Mouse (Mus musculus) MN1 (cell line): ENCODE data around the gene Adap1.
"Not testable (repeated sequence)": the region's sequence is repeated elsewhere in the genome, so short reads cannot be mapped to it uniquely, and the experiment has no call there.

Experiments used
- DNase-seq: peaks from one replicate; pipeline ENCODE4 v3.0.0-alpha.2; 2016; ENCODE audit warnings: low spot score

Gene Adap1

GRCm38 (mm10) chr5:139351134-139351533 is 25.7 kb upstream of the Adap1 start, which contains the start of gene Cox19:
Gene Cox19 (minus strand): TSS chr5:139351418.
- no peak for DNase-seq

DNA sequence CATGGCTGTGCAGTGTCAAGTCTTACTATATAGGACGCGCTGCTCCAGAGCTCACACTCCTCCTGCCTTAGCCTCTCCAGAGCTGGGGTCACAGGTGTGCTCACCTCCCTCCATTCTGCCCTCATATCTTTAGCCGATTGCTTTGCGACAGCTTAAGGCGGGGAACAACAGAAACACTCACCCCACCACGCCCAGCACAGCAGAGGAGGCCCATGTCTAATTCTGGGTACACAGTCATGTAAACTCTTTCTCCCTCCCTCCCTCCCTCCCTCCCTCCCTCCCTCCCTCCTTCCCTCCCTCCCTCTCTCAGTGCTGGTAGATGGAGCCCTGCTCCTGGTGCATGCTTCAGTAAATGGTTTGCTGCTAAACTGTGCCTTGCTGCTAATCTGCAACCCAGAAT is 24.3 kb upstream of the Adap1 start:
- no peak for DNase-seq

GRCm38 (mm10) chr5:139347225-139347624 is 21.8 kb upstream of the Adap1 start:
- no peak for DNase-seq

DNA sequence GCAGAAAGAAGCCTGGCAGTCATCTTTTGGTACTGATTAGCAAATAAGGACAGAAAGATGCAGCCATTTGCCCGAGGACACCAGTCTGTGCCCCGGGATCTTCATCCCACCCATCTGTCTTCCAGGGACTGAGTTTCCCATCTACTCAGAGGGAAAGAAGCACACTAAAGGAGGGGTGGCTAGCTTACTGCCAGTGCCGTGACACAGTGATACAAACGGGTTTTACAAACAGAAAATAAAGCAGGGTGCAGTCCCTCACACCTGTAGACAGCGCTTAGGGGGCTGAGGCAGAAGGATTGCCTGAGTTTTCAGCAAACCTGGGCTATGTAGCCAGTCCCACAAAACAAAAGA is 19.9 kb upstream of the Adap1 start:
- no peak for DNase-seq

GRCm38 (mm10) chr5:139344687-139345363 is 19.4 kb upstream of the Adap1 start:
- peak; percentile 94 for DNase-seq

- DNase-seq: peak; percentile 86
These were observed 18.7 kb upstream of the Adap1 start for GRCm38 (mm10) chr5:139344021-139344686.

GRCm38 (mm10) chr5:139338891-139339290 is 13.5 kb upstream of the Adap1 start:
- no peak for DNase-seq

GRCm38 (mm10) chr5:139338403-139338802 is 13.0 kb upstream of the Adap1 start:
- peak; percentile 55 for DNase-seq

DNA sequence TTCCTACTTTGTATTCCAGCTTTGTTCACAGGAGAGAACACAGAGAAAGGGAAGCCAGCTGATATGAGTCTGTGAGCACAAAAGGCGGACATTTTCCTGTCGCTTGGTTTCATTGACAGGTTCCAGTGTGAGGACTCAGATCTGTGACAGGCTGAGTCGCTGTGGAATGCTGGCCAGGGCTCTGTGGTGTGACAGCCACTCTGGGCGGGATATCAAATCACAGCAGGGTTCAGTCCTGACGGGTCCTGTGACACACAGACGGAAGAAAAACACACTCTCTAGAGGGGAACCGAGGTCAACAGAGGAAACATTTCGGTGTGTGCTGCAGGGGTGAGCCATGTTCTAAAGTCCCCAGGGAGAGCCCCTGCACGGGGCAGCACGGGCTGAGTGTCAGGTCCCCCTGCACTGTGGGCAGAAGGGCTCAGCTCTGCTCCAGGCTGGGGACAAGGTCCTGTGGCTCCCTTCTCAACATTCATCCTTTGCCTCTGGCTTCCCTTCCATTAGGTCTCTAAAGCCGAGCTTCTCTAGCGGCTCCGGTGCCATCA is 12.5 kb upstream of the Adap1 start:
- no peak for DNase-seq

GRCm38 (mm10) chr5:139335634-139336033 is 10.2 kb upstream of the Adap1 start:
- no peak for DNase-seq

- DNase-seq: not testable (repeated sequence)
These were observed 9.0 kb upstream of the Adap1 start for GRCm38 (mm10) chr5:139334394-139334793.

DNA sequence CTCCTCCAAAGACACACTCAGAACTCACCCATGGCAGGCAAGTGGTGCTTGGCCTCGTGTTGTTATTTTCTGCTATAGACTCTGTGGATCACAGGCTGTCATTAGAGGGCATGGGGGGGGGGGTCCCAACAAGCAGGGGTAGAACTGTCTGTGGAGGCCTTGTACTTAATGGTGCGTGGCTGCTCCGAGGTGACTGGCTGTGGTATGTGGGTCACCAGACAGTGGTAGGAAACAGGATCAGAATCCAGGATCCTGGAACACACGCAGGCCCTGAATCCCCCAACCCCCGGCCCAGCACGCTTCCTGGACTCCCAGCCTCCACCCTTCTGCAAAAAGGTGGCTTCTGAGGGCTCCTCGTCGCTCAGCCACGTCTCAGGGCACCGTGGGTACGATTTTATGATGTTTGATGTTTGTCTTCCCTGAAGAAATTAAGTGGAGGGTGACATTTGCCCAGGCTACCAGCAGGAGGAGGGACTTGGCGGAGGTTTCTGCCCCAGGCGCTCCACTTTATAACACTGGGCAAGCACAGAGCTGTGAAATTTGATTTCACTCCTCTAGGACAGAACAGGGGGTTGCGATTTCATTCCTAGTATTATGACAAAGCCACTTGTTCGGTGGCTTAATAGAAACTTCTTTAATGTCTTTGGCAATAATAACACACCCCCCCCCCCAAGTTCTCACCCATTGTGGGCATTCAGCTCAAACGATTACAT is 8.0 kb upstream of the Adap1 start:
- DNase-seq: no peak

- no peak for DNase-seq
These were observed 7.3 kb upstream of the Adap1 start for GRCm38 (mm10) chr5:139332590-139333272.

- DNase-seq: peak; percentile 82
These were observed 6.3 kb upstream of the Adap1 start for GRCm38 (mm10) chr5:139331742-139332141.

DNA sequence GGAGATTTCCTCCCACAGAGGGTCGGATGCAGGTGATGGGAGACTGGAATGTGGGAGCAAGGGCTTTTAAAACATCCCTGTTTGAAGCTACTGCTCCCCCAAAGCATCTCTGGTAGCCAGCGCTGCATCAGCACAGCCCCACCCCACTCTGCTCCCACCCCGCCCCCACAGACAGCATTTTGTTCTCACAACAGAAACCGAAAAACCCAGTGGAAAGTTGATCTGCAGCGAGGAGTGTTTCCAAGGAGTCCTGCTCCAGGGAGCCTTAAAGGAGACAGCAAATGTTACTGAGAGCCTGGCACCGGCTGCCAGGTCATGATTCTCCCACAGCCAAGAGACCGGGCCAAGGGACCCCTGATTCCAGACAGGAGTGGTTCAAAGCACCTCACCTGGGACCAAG is 5.3 kb upstream of the Adap1 start:
- no peak for DNase-seq

- no peak for DNase-seq
These were observed 2.2 kb upstream of the Adap1 start for GRCm38 (mm10) chr5:139327634-139328020.

DNA sequence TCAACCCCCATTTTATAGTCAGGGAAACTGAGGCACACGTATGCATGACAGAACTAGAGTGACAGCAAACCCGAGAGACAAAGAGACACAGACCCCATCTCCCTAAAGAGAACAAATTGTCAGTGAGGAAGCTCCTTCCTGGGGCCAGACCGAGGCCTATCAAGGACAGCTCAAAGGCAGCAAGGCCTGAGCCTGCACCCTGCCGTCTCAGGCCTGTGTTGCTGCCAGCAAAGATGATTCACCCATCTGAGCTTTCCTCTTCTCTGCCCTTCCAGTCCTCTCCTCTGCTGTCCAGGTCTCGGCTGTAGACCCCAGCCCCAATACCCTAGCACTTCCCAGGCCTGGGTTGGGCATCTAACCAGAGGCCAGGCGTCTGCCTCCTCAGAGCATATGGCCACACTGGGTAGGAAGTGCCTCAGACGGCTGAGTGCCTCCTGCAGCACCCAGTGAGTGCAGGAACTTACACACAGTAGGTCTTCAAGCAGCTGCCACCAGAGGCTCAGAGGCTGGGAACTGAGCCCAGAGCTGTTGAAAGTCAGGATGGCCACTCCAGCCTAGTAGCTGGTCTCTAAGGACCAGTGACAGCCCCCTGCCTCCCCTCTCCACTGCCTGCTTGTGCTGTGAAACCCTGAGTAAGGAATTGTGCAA is 1.7 kb upstream of the Adap1 start:
- no peak for DNase-seq

DNA sequence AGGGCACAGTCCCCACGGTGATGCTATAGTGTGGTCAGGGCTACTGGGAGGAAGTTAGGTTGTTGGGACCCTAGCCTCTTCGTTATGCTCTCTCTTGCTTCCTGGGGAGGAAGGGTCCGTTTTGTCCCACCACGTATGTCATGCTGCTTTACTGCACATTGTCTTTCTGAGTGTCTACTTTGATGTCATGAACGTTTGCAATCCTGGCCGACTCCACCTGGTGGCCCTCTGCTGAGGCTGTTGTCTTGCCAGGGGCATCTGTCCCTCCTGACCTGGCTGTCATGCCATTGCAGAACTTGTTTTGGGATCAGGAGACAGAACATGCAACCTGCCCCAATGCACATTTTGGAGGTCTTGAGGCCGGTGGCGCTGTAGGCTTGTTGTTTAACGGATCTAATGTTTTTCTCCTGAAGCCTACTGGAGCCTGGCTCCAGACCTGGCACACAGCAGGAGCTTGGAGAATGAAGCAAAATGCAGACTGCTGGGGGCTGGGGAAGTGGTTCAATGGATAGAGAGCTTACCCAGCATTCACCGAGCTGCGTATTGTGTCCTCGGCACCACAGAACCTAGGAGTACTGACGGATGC is 782 bp upstream of the Adap1 start:
- no peak for DNase-seq

DNA sequence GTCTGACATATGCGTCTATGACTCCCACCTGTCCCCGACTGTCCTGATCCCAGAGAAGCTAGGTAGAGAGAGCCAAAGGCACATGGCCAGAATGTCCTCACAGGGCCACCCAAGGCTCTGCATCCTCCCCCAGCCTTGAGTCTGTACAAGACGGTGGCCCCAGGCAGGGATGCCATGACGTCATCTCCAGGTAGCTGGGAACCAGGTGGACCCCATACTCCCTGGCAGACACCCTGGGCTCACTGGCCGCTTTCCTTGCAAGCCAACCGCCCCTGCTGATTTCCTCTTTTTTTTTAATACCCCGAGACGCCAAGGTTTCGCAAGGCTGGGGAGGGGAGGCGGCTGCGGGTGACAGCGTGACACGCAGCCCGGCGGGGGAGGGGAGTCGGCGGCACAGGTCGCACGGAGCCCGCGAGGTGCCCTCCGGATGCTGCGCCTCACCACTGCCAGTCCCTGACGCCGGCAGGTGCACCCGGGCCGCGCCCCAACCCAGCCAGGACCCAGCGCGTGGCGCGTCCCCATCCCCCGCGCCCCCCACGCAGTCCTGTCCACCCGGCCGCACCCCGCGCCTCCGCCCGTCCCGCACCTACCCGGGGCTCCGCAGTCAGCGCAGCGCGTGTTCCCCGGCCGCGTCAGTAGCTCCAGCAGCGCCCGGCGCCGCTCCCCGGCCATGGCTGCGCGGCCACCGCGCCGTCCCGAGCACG is 579 bp downstream of the Adap1 start:
- peak; percentile 20 for DNase-seq

GRCm38 (mm10) chr5:139324045-139324491 is 1.4 kb downstream of the Adap1 start:
- peak; percentile 65 for DNase-seq
